Mouse (Mus musculus) stomach, postnatal 0 days (tissue): Measurements from ENCODE around the gene Clca4a.
"Not testable (repeated sequence)": the region's sequence is repeated elsewhere in the genome, so short reads cannot be mapped to it uniquely, and the experiment has no call there.

Experiments used
- CTCF ChIP-seq: IDR thresholded peaks from 2 replicates; pipeline ENCODE4 v1.5.1; 2016; ENCODE audit warnings: antibody characterized with exemption, low read depth, mild to moderate bottlenecking, moderate library complexity
- EP300 ChIP-seq: optimal IDR thresholded peaks from 2 replicates; pipeline ENCODE3; 2016; ENCODE audit warnings: antibody characterized with exemption

DNA sequence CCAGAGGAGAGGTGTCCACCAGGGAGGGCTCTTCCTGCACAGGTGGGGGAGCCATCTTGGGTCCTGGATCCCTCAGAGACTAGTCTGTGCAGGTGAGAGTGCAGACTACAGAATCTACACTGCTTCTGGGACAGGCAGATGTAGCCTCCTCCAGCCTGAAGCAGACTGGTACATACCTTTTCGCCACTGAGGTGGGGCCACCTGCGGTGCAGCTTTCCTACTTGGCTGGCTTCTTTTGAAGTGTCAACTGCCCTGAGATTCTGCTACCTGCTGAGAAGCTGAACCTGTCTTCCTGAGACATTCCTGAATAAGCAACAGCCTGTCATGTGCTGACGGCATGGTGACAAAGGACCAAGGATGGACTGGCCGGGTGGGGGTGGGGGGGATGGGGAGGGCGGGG is 27.5 kb downstream of the Clca4a start:
- TF ChIP-seq CTCF, EP300: not testable (repeated sequence)
